Mouse (Mus musculus): ENCODE results near the gene Shank2.

Gene Shank2

GRCm38 (mm10) chr7:144031611-144032010 is 29.9 kb downstream of the Shank2 start:
- no peak for DNase-seq

- no peak for DNase-seq
Measured at GRCm38 (mm10) chr7:144037541-144037940, 35.8 kb downstream of the Shank2 start.

GRCm38 (mm10) chr7:144037966-144038669 is 36.4 kb downstream of the Shank2 start:
- DNase-seq: no peak

- DNase-seq: no peak
Measured at GRCm38 (mm10) chr7:144038741-144039140, 37.0 kb downstream of the Shank2 start.

- DNase-seq: no peak
Measured at GRCm38 (mm10) chr7:144040328-144040727, 38.6 kb downstream of the Shank2 start.

GRCm38 (mm10) chr7:144052076-144052475 is 50.3 kb downstream of the Shank2 start:
- no peak for DNase-seq

GRCm38 (mm10) chr7:144055188-144055587 is 53.5 kb downstream of the Shank2 start:
- no peak for DNase-seq

GRCm38 (mm10) chr7:144055702-144056531 is 54.2 kb downstream of the Shank2 start:
- no peak for DNase-seq

GRCm38 (mm10) chr7:144070162-144070949 is 68.6 kb downstream of the Shank2 start:
- DNase-seq: no peak

- DNase-seq: no peak
Measured at GRCm38 (mm10) chr7:144072219-144072618, 70.5 kb downstream of the Shank2 start.

GRCm38 (mm10) chr7:144072856-144073255 is 71.1 kb downstream of the Shank2 start:
- no peak for DNase-seq

- peak; percentile 47 to 55 for DNase-seq
Measured at GRCm38 (mm10) chr7:144074718-144075117, 73.0 kb downstream of the Shank2 start.

- peak in 1 of 2 experiments; percentile 14 for DNase-seq
Measured at GRCm38 (mm10) chr7:144078661-144079060, 76.9 kb downstream of the Shank2 start.

- DNase-seq: no peak
Measured at GRCm38 (mm10) chr7:144079861-144080260, 78.1 kb downstream of the Shank2 start.

GRCm38 (mm10) chr7:144081448-144081847 is 79.7 kb downstream of the Shank2 start:
- DNase-seq: no peak

- DNase-seq: no peak
Measured at GRCm38 (mm10) chr7:144081963-144082362, 80.2 kb downstream of the Shank2 start.

- DNase-seq: no peak
Measured at GRCm38 (mm10) chr7:144087277-144087676, 85.5 kb downstream of the Shank2 start.

GRCm38 (mm10) chr7:144094132-144094531 is 92.4 kb downstream of the Shank2 start:
- no peak for DNase-seq

GRCm38 (mm10) chr7:144097314-144097713 is 95.6 kb downstream of the Shank2 start:
- DNase-seq: no peak

- no peak for DNase-seq
Measured at GRCm38 (mm10) chr7:144102222-144102980, 100.7 kb downstream of the Shank2 start.

GRCm38 (mm10) chr7:144105952-144106351 is 104.2 kb downstream of the Shank2 start:
- no peak for DNase-seq

- no peak for DNase-seq
Measured at GRCm38 (mm10) chr7:144106352-144107011, 104.8 kb downstream of the Shank2 start.
